Mouse (Mus musculus) cerebellum, adult (tissue): ENCODE measurements at regions not wholly inside any gene's neighbourhood (a gene's known extent, or its start where the extent isn't known, plus 50 kb on each side); places are given as distances from the start of the nearest gene placed in this dataset.
A peak's percentile ranks its signal among the peaks of the same experiment; 100 is the strongest.

Experiments used
- ATAC-seq: cut with Nextera tagmentation; 2 replicates; pipeline ENCODE4 v1.9.2; 2017; ENCODE audit warnings: mild to moderate bottlenecking, moderate library complexity, mixed read lengths; ENCODE audit not compliant: insufficient number of reproducible peaks, low FRiP score, low TSS enrichment

DNA sequence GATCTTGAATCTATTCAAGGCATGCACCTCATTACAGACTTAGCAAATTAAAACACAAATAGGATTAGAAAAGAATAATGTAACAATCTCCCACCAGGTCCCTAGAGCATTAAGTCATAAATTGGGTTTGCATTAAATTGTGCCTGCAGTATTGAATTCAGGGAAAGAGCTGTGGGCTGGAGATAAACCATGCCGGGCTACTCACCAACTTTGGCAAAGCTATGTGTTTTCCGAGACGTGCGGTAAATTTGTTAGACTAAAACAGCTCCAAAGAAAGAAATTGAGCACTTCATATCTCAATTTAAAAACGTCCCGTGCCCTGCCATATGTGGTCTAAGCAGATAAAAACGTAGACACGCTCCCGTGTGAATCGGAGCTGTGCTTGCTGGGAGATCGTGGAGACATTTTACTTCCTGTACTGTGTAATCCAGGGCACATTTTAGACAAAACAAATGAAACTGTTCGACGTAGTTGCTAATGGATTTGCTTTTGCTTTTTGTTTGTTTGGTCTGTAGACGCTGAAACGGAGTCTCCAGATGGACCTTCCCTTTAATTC lies 219.5 kb downstream of the Snx10 start:
- ATAC-seq = no peak

GRCm38 (mm10) chr6:51744607-51745006 lies 220.9 kb downstream of the Snx10 start:
- ATAC-seq = no peak

- ATAC-seq = no peak
Measured at GRCm38 (mm10) chr6:51754239-51754681, 230.6 kb downstream of the Snx10 start.

DNA sequence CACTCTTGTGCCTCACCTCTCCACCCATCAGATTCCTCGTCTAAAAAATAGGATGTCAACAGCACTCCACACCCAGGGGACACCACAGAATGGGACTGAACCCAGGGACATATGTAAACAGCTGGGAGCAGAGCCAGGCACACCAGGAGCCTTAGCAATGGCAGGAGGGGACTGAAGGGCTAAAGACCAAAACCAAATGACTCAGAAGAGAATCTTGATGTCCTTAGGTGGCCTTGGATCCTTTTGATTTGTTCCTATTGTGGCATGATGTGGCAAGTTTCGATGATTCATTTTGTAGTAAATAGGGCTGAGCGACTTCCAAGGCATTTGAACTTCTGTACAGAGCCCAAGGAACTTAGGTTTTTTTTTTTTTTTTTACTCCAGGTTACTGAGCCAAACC lies 233.4 kb downstream of the Snx10 start:
- no peak for ATAC-seq

GRCm38 (mm10) chr6:51757746-51758145 lies 234.0 kb downstream of the Snx10 start:
- 0 out of 2 replicates have a peak, but pooled peaks have one; percentile 33 for ATAC-seq

DNA sequence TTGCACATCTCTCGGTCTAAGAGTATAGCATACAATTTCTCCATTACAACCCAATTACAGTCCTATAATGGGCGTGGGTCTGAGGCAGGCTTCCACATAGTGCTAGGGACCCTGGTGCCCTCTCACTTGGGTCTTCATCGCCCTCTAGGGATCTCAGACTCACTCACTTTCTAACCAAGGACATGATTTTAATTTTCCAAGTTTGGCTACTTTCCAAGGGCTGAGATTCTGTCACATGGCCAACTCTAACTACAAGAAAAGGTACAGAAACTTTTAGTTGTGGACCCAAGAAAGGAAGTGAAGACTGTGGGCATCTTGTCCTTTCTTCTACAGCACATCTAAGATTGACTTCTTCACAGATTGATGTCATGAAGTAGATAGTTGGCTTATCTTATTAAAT lies 235.1 kb downstream of the Snx10 start:
- no peak for ATAC-seq

DNA sequence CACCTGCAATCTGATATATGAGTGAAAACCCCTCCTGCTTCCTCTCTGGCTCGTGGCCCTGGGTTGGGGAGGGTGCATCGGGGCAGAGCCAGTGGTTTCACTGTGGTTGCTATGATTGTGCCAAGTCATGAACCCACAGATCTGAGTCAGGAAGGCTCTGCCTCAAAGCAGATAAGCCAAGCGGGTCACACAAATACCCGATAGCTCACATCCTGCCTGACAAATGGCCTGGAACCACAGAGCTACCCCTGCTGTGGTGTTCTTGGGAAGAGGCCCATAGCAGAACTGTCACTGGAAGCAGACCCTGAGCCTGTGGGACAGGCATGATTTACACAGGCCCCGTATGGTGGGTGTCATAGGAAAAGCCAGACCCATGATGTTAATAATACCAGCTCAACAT lies 236.7 kb downstream of the Snx10 start:
- ATAC-seq = no peak

DNA sequence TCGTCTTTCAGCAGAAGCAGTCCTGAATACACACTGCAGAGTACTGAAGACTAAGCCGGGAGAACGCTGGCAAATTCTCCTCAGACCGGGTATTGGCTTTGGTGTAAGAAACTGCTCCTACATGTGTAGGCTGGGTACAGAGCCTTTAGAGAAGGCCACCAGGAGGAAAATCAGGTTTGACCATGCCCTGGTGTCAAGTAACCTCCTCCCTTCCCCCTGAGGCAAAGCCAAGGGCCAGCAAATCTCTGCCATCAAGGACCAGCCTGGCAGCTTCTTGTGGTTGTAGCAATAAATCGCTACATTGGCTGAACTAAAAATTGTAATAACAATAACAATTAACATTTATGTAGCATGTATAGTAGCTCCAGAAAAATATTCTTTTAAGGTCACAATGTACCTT lies 237.8 kb downstream of the Snx10 start:
- no peak for ATAC-seq

DNA sequence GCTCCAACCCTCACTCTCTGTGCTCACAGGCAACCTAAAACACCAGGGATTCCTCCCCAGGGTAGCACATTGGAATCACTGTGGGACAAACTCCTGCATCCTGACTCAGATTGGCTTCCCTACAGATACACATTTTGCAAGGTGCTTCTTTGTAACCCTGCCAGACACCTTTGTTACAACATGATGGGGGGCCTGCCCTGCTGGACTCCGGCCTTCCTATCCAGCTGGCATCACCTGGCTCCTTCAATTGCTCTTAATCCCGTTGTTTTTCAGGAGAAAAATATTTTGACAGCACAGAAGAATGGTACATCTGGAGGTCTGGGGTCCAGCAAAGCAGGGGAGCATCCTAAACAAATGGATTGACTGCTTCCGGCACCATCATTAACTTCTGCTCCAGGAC lies 242.8 kb downstream of the Snx10 start:
- no peak for ATAC-seq

DNA sequence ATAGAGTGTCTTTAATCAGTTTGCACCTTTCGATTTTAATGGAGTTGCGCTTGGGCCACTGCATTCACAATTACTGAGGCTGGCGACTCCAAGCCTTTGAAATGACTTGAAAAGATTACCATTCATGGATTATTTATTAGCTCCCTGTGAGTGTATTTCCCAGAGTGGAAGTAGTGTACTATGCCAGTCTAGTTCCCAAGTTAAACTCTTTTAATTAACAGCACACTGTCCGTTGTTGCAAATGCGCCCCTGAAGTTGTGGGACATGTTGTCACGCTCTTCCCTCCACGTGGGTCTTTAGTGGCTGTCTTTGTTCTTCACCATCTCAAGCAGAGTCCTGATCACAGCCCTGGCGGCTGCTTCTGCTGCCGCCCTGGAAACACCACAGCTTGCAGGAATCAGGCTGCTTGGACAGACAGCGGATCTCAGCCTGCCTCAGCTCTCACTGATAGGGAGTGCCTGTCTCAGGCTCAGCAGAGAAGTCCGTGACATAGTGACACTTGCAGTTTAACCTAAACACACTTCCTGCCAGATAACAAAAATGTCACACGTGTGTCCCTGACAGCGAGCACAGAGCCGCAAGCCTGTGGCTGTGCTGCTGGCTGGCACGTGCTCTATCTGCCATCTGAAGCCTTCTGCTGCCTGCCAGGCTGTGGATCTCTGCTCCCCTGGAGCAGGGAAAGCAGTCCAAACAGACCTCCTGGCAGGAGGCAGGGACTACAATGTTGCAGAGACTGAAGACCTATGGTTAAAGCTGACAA lies 244.1 kb downstream of the Snx10 start:
- peak; percentile 92 for ATAC-seq

- no peak for ATAC-seq
Measured at GRCm38 (mm10) chr6:51771001-51771400, 241.3 kb downstream of the Skap2 start.

DNA sequence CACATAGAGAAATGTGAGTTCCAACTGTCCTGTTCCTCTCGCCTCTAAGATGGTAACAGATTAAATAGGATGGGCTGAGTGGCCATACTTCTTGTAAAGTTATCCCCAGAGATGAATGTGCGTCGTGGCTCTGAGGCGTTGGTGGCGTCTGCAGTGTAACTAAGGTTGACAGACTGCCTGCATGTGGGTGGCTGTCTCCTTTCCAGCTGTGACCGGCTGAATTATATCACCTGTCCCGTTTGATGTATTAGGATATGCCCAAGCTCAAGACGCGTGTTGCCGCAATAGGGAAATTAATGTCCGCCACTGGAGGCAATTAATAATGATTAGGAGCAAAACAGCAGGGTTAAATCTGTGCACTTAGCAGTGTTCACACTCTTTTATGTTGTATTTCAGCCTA lies 240.9 kb downstream of the Skap2 start:
- ATAC-seq = no peak

DNA sequence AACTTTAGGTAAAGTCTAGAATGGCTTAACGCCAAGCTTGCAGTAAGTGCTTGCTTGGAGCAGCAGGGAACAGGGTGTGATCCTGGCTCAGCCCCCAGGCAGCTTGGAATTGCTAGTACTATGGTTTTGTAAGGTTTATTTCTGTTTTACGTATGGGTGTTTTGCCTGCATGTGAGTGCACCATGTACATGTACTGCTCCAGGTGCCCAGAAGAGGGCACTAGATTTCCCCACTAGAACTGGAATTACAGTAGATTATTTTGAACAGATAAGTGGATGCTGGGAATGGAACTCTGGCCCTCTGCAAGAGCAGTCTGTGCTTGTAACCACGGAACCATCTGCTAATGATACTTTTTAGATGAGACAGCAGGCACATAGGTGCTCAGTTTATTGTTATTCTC lies 237.6 kb downstream of the Skap2 start:
- ATAC-seq = no peak

GRCm38 (mm10) chr6:51785615-51786014 lies 226.7 kb downstream of the Skap2 start:
- no peak for ATAC-seq

- ATAC-seq = no peak
Measured at GRCm38 (mm10) chr6:51786836-51787235, 225.5 kb downstream of the Skap2 start.

DNA sequence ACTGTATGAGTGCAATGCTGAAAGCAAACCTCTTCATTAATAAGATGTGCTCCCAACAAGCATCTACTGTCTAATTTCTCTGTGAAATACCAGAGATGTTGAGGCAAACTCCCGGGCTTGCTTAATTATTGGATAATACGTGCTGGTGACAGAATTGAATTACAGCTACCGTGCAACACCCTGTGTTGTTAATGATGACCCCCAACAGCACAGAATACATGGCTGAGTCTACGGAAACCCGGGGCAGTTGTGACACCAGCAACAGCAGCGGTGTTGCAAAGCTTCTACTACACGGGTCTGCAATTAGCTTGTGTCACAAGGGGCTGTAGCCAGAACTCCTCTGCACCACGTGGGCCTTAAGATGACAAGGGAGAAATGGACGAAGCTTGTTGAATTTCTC lies 224.2 kb downstream of the Skap2 start:
- ATAC-seq = no peak

DNA sequence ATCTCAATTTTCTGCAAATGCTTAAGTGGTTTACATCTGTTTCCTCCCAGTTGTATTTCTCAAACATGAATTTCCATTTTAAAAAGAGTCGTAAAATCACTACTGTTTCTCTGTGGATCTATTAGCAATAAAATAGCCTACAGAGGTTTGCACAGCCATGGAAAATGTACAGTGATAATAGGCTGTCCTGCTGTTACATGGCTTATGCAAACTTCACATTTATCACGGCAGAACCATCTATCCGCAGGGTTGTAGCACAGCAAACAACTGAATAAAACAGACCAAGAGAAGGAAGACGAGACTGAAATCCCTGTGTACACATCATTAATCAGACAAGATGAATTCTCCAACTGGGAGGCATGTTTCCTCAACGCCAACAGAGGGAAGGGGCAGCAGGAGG lies 222.1 kb downstream of the Skap2 start:
- ATAC-seq = no peak

GRCm38 (mm10) chr6:51790693-51791092 lies 221.7 kb downstream of the Skap2 start:
- no peak for ATAC-seq

- ATAC-seq = no peak
Measured at GRCm38 (mm10) chr6:51795300-51795699, 217.0 kb downstream of the Skap2 start.

GRCm38 (mm10) chr6:51798577-51799240 lies 213.6 kb downstream of the Skap2 start:
- no peak for ATAC-seq

GRCm38 (mm10) chr6:51805656-51806055 lies 206.7 kb downstream of the Skap2 start:
- no peak for ATAC-seq
